Mouse (Mus musculus) heart, embryonic 14.5 days (tissue): ENCODE results near the gene Rab44. TPM values are rescaled to one million over a fixed set of nuclear protein-coding genes. Genes with fewer than 3 reads are reported as not detected.
A peak's percentile ranks its signal among the peaks of the same experiment; 100 is the strongest.
"Not testable (repeated sequence)": the region's sequence is repeated elsewhere in the genome, so short reads cannot be mapped to it uniquely, and the experiment has no call there.

Experiments
- ATAC-seq: fragments of 200-750 bp; cut with Nextera tagmentation; 2 replicates; pipeline ENCODE4 v1.8.0; 2017; ENCODE audit warnings: low read depth, moderate TSS enrichment; ENCODE audit not compliant: insufficient number of reproducible peaks, insufficient read depth, low FRiP score
- H3K27ac ChIP-seq, 2 experiments: fragments of 200-500 bp in 1 of 2; fragments of 300-500 bp in 1 of 2; sonication (generic) in 1 of 2; replicated peaks in 1 of 2; 2 replicates each; pipeline ENCODE4 v1.5.1; 2012 to 2014; ENCODE audit warnings: low read depth in 2 of 2, low read length in 2 of 2, control low read depth in 1 of 2, mild to moderate bottlenecking in 1 of 2, mixed read lengths in 1 of 2; ENCODE audit not compliant: control insufficient read depth in 1 of 2, insufficient read depth in 1 of 2
- H3K27me3 ChIP-seq: fragments of 300-500 bp; sonication (generic); 2 replicates; pipeline ENCODE4 v1.6.1; 2014; ENCODE audit warnings: mild to moderate bottlenecking, low read length, control low read depth; ENCODE audit not compliant: control insufficient read depth, insufficient read depth
- H3K36me3 ChIP-seq: fragments of 300-500 bp; sonication (generic); 2 replicates; pipeline ENCODE4 v1.6.1; 2014; ENCODE audit warnings: mild to moderate bottlenecking, control low read depth, low read length, mixed read lengths; ENCODE audit not compliant: control insufficient read depth, insufficient read depth
- H3K4me1 ChIP-seq, 2 experiments: fragments of 200-500 bp in 1 of 2; fragments of 300-500 bp in 1 of 2; sonication (generic) in 1 of 2; 2 replicates each; pipeline ENCODE4 v1.6.1; 2012 to 2014; ENCODE audit warnings: low read length in 2 of 2, control low read depth in 1 of 2, mixed read lengths in 1 of 2; ENCODE audit not compliant: control insufficient read depth in 2 of 2, insufficient read depth in 2 of 2
- H3K4me2 ChIP-seq: fragments of 300-500 bp; sonication (generic); 2 replicates; pipeline ENCODE4 v1.6.1; 2014; ENCODE audit warnings: mild to moderate bottlenecking, low read length
- H3K4me3 ChIP-seq, 2 experiments: fragments of 200-500 bp in 1 of 2; fragments of 300-500 bp in 1 of 2; sonication (generic) in 1 of 2; 2 replicates each; pipeline ENCODE4 v1.5.1; 2012 to 2014; ENCODE audit warnings: low read length in 2 of 2, mild to moderate bottlenecking in 2 of 2, control low read depth in 1 of 2, low read depth in 1 of 2, moderate library complexity in 1 of 2; ENCODE audit not compliant: control insufficient read depth in 1 of 2, insufficient read depth in 1 of 2
- H3K9ac ChIP-seq: fragments of 300-500 bp; sonication (generic); 2 replicates; pipeline ENCODE4 v1.6.1; 2014; ENCODE audit warnings: mild to moderate bottlenecking, low read length
- H3K9me3 ChIP-seq: fragments of 300-500 bp; sonication (generic); 2 replicates; pipeline ENCODE4 v1.6.1; 2016; ENCODE audit warnings: low read length, control low read depth; ENCODE audit not compliant: control insufficient read depth
- WGBS: fragments of 180-500 bp; shearing (Covaris S2); extraction: QIAGEN DNeasy Blood & Tissue Kit; methylation state at CpG from one replicate; pipeline ENCODE4 v1.1.7; 2014; 5-methylcytosine and 5-hydroxymethylcytosine counted together
- polyA plus RNA-seq: library from polyadenylated mRNA; unstranded; fragments of >200 nt; fragmentation: Nextera tagmentation; extraction: Ambion mirVana; gene quantifications from 2 replicates; pipeline ENCODE4 v1.2.1, GENCODE M21; 2014

Gene Rab44
- polyA plus RNA-seq, 1 experiment from 2014 or later = 0.23 TPM

- WGBS = 86% methylated on average over 6 of the region's 6 CpGs
- Histone ChIP-seq H3K4me2 (0 out of 2 replicates have a peak overlapping the region, but pooled peaks have one; percentile 92), H3K27me3 (no peaks in the 10 kb centered on the region; the same call in 1 of the 2 replicates)
These were observed 17.7 kb upstream of the Rab44 start for GRCm38 (mm10) chr17:29096245-29096644.

GRCm38 (mm10) chr17:29096851-29097561, 16.9 kb upstream of the Rab44 start:
- H3K4me3 ChIP-seq = no peak overlapping the region
- 58% methylated on average over 7 of the region's 7 CpGs for WGBS

More at GRCm38 (mm10) chr17:29096245-29096644, 17.7 kb upstream of the Rab44 start:
- H3K9ac ChIP-seq = no peak overlapping the region
- H3K4me1 ChIP-seq = peaks cover 7 to 12% of the 10 kb centered on the region in 2 experiments; a peak in 3 of 4 replicates
- ATAC-seq = no peak
- no peak overlapping the region for H3K27ac ChIP-seq
- H3K4me3 ChIP-seq = no peak overlapping the region
- H3K36me3 ChIP-seq = peaks cover 17% of the 10 kb centered on the region; the same call in 1 of the 2 replicates
- H3K9me3 ChIP-seq = no peaks in the 10 kb centered on the region

GRCm38 (mm10) chr17:29098291-29098690, 15.7 kb upstream of the Rab44 start:
- H3K4me1 ChIP-seq = peaks cover 7 to 10% of the 10 kb centered on the region in 2 experiments; a peak in 3 of 4 replicates
- H3K9me3 ChIP-seq = no peaks in the 10 kb centered on the region
- no peak for ATAC-seq
- no peak overlapping the region for H3K4me2 ChIP-seq
- no peak overlapping the region for H3K4me3 ChIP-seq
- H3K27me3 ChIP-seq = no peaks in the 10 kb centered on the region
- H3K9ac ChIP-seq = no peak overlapping the region
- H3K36me3 ChIP-seq = peaks cover 17% of the 10 kb centered on the region; the same call in 1 of the 2 replicates
- no peak overlapping the region for H3K27ac ChIP-seq
- 94% methylated on average over 24 of the region's 24 CpGs for WGBS

More at GRCm38 (mm10) chr17:29096851-29097561, 16.9 kb upstream of the Rab44 start:
- no peaks in the 10 kb centered on the region for H3K9me3 ChIP-seq
- H3K4me1 ChIP-seq = peaks cover 7 to 12% of the 10 kb centered on the region in 2 experiments; a peak in 3 of 4 replicates
- no peak overlapping the region for H3K4me2 ChIP-seq
- H3K36me3 ChIP-seq = peaks cover 17% of the 10 kb centered on the region; the same call in 1 of the 2 replicates
- no peak overlapping the region for H3K27ac ChIP-seq
- H3K9ac ChIP-seq = no peak overlapping the region
- no peak for ATAC-seq
- H3K27me3 ChIP-seq = no peaks in the 10 kb centered on the region; the same call in 1 of the 2 replicates

- peaks cover 3 to 4% of the 10 kb centered on the region in 2 experiments; a peak in 2 of 4 replicates for H3K4me1 ChIP-seq
- H3K9me3 ChIP-seq = no peaks in the 10 kb centered on the region
- no peaks in the 10 kb centered on the region for H3K27me3 ChIP-seq
- no peak overlapping the region for H3K9ac ChIP-seq
- no peak overlapping the region for H3K27ac ChIP-seq
- WGBS = 77% methylated on average over 8 of the region's 8 CpGs
- no peak overlapping the region for H3K4me3 ChIP-seq
- H3K4me2 ChIP-seq = no peak overlapping the region
- peaks cover 17% of the 10 kb centered on the region; the same call in 1 of the 2 replicates for H3K36me3 ChIP-seq
- no peak for ATAC-seq
These were observed 14.9 kb upstream of the Rab44 start for GRCm38 (mm10) chr17:29099076-29099475.

- no peak overlapping the region for H3K4me3 ChIP-seq
- H3K36me3 ChIP-seq = peaks cover 17% of the 10 kb centered on the region; the same call in 1 of the 2 replicates
- no peak for ATAC-seq
- no peak overlapping the region for H3K4me2 ChIP-seq
- 90% methylated on average over 7 of the region's 7 CpGs for WGBS
- H3K27ac ChIP-seq = no peak overlapping the region
- no peak overlapping the region for H3K9ac ChIP-seq
- 0 out of 4 replicates have a peak, but pooled peaks cover 0 to 2% of the 10 kb centered on the region in 2 experiments for H3K4me1 ChIP-seq
- H3K9me3 ChIP-seq = 0 out of 2 replicates have a peak, but pooled peaks cover 2% of the 10 kb centered on the region
- H3K27me3 ChIP-seq = no peaks in the 10 kb centered on the region
These were observed 13.3 kb upstream of the Rab44 start for GRCm38 (mm10) chr17:29100627-29101026.

GRCm38 (mm10) chr17:29110356-29110755, 3.6 kb upstream of the Rab44 start:
- H3K9me3 ChIP-seq, H3K36me3 ChIP-seq, ATAC-seq, H3K4me1 ChIP-seq, H3K4me2 ChIP-seq, H3K4me3 ChIP-seq, H3K27ac ChIP-seq, H3K27me3 ChIP-seq, H3K9ac ChIP-seq: not testable (repeated sequence)
- WGBS = 75% methylated on average over 6 of the region's 6 CpGs

- Histone ChIP-seq H3K4me2 (no peak overlapping the region), H3K9me3 (no peaks in the 10 kb centered on the region), H3K4me1 (no peaks in the 10 kb centered on the region; a peak in 1 of 4 replicates), H3K4me3 (no peak overlapping the region), H3K27me3 (no peaks in the 10 kb centered on the region), H3K9ac (no peak overlapping the region), H3K36me3 (no peaks in the 10 kb centered on the region), H3K27ac (no peak overlapping the region)
- no peak for ATAC-seq
- WGBS = 73% methylated on average over 5 of the region's 5 CpGs
These were observed 2.6 kb upstream of the Rab44 start for GRCm38 (mm10) chr17:29111332-29111731.
